Mouse (Mus musculus): ENCODE results near the gene Smdt1.

DNA sequence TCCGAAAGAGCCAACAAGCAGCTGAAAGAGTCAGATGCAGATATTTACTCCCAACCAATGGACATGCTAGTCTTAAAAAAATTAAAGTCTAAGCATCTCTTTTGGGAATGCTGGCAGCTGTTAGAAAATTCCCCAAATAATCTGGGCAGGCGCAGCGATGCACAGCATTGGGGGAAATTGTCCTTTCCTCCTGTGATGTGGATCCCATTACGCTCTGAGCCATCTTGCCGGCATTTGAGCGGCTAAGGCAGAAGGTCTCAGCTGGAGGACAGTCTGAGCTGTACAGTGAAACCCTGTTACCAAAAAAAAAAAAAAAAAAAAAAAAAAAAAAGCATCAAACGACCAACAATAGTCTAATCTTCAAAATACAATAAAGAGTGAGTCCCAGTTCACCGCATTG, 16.6 kb upstream of the Smdt1 start:
- TF ChIP-seq CTCF (IDR thresholded peaks at IDR 0.05; ENCODE audit: insufficient read depth, low read length): no peak
- TF ChIP-seq POLR2A (IDR thresholded peaks at IDR 0.05; ENCODE audit: borderline replicate concordance, extremely low read depth, low read depth, low read length): no peak
